In genomic region chr8:3656725-3657381, GRCm38 (mm10) we compare ENCODE assay signal across 10 mouse cellular contexts. TPM values are rescaled to one million over a fixed set of nuclear protein-coding genes. Genes with fewer than 3 reads are reported as not detected.
DNase-seq lines count a peak whose midpoint lies in the region; ATAC-seq lines count a peak whose summit lies in the region.
"Had no signal": no experiment of that assay in that cellular context is flagged by ENCODE, and none has a peak within 500 bp of the region (broad histone marks: within the 10 kb centered on the region; RNA-seq: fewer than 3 reads in every experiment).

No protein-coding gene starts in this region.

- intact Hi-C loops in heart, postnatal 25 days (cut with DNase I), result no loop called here

- H3K27me3 ChIP-seq in hindbrain, embryonic 11.5 days (ENCODE audit: control insufficient read depth, insufficient read depth, low read length), result no peaks in the 10 kb centered on the region
- H3K27me3 ChIP-seq in neural tube, embryonic 11.5 days (ENCODE audit: control insufficient read depth, insufficient read depth, low read length), result no peaks in the 10 kb centered on the region

- no peak for ATAC-seq in hindbrain, embryonic 11.5 days (ENCODE audit: low FRiP score)
- ATAC-seq in neural tube, embryonic 11.5 days (ENCODE audit: insufficient read depth, low FRiP score, low TSS enrichment), result no peak

- H3K4me2 ChIP-seq in hindbrain, embryonic 11.5 days (replicated peaks; ENCODE audit: low read depth, low read length), result no peak overlapping the region
- no peak overlapping the region for H3K4me2 ChIP-seq in neural tube, embryonic 11.5 days (ENCODE audit: low read depth)

- DNase-seq in adrenal gland, postnatal 14 days, result peak; percentile 45
- no peak for DNase-seq in adrenal gland, adult 18-20 months (ENCODE audit: low spot score in 2 of 2)
- peak; percentile 21 for DNase-seq in embryo, embryonic 10 days (ENCODE audit: low spot score)
- DNase-seq in hindbrain, embryonic 11.5 days (ENCODE audit: low spot score), result peak; percentile 39
- DNase-seq in neural tube, embryonic 11.5 days (ENCODE audit: low spot score), result peak; percentile 30
- DNase-seq in heart, postnatal 25 days (ENCODE audit: low spot score), result no peak
- no peak for DNase-seq in adrenal gland, adult 2 months
- no peak for DNase-seq in cerebellum, postnatal 25 days
- DNase-seq: liver had no signal

- no peaks in the 10 kb centered on the region for H3K4me1 ChIP-seq in hindbrain, embryonic 11.5 days (replicated peaks; ENCODE audit: control insufficient read depth, insufficient read depth, low read length)
- H3K4me1 ChIP-seq in neural tube, embryonic 11.5 days (ENCODE audit: control insufficient read depth, insufficient read depth, low read length), result no peaks in the 10 kb centered on the region

- H3K36me3 ChIP-seq in hindbrain, embryonic 11.5 days (ENCODE audit: control insufficient read depth, insufficient read depth, low read length), result no peaks in the 10 kb centered on the region
- no peaks in the 10 kb centered on the region for H3K36me3 ChIP-seq in neural tube, embryonic 11.5 days (ENCODE audit: control insufficient read depth, insufficient read depth, low read length)

- 24% methylated on average over 7 of the region's 7 CpGs for WGBS in hindbrain, embryonic 11.5 days
- WGBS in neural tube, embryonic 11.5 days, result 26% methylated on average over 7 of the region's 7 CpGs

- H3K27ac ChIP-seq in hindbrain, embryonic 11.5 days (ENCODE audit: low read depth, low read length), result no peak overlapping the region
- H3K27ac ChIP-seq in neural tube, embryonic 11.5 days (ENCODE audit: low read depth, low read length), result no peak overlapping the region

- H3K9ac ChIP-seq in hindbrain, embryonic 11.5 days (ENCODE audit: low read depth, low read length), result no peak overlapping the region
- H3K9ac ChIP-seq in neural tube, embryonic 11.5 days (ENCODE audit: low read length), result no peak overlapping the region

- no peaks in the 10 kb centered on the region for H3K9me3 ChIP-seq in hindbrain, embryonic 11.5 days (ENCODE audit: control insufficient read depth, low read length)
- no peaks in the 10 kb centered on the region for H3K9me3 ChIP-seq in neural tube, embryonic 11.5 days (ENCODE audit: control insufficient read depth, low read length)

- H3K4me3 ChIP-seq in hindbrain, embryonic 11.5 days (ENCODE audit: low read depth, low read length), result no peak overlapping the region
- no peak overlapping the region for H3K4me3 ChIP-seq in neural tube, embryonic 11.5 days (ENCODE audit: low read depth, low read length)

RNA-seq across cellular contexts. Expression of gene Retn, which starts 1.3 kb away (rescaled TPM):
- total RNA-seq in adrenal gland, postnatal 14 days (2021), result 9.5 and 19.9 TPM in 2 replicates
- total RNA-seq in adrenal gland, adult 18-20 months (2021), result 100 to 1,000 TPM; 182 to 325 TPM
- polyA plus RNA-seq in hindbrain, embryonic 11.5 days (2014; fragmentation: Nextera tagmentation; extraction: Ambion mirVana), result 0.18 TPM in 1 of 2 replicates, not detected in the other
- not detected in 2 replicates for polyA plus RNA-seq in neural tube, embryonic 11.5 days (2014; fragmentation: Nextera tagmentation; extraction: Ambion mirVana)
- total RNA-seq in heart, postnatal 25 days (2021), result 1 to 10 TPM in 1 of 2 experiments, under 1 TPM in 1; 0.70 to 3.7 TPM
- 100 to 1,000 TPM; 165 to 223 TPM for total RNA-seq in adrenal gland, adult 2 months (2021)
- polyA plus RNA-seq in adrenal gland, adult 2 months (2012; rRNA removed), result 59.9 and 96.4 TPM in 2 replicates
- polyA plus RNA-seq: heart, embryonic 14.5 days had no signal

RNA-seq across cellular contexts. Expression of gene Mcemp1, which starts 8.7 kb away (rescaled TPM):
- total RNA-seq in adrenal gland, postnatal 14 days (2021), result 0.37 and 0.75 TPM in 2 replicates
- under 1 TPM in 1 of 2 experiments, not detected in 1; 0.32 TPM for total RNA-seq in adrenal gland, adult 18-20 months (2021)
- 0.19 TPM in 1 of 2 replicates, not detected in the other for polyA plus RNA-seq in hindbrain, embryonic 11.5 days (2014; fragmentation: Nextera tagmentation; extraction: Ambion mirVana)
- polyA plus RNA-seq in neural tube, embryonic 11.5 days (2014; fragmentation: Nextera tagmentation; extraction: Ambion mirVana), result not detected in 2 replicates
- under 1 TPM; 0.22 to 0.34 TPM for total RNA-seq in heart, postnatal 25 days (2021)
- under 1 TPM in 1 of 2 experiments, not detected in 1; 0.49 TPM for total RNA-seq in adrenal gland, adult 2 months (2021)
- not detected in 2 replicates for polyA plus RNA-seq in adrenal gland, adult 2 months (2012; rRNA removed)

RNA-seq across cellular contexts. Expression of gene Fcor, which starts 15.3 kb away (rescaled TPM):
- 26.9 and 29.5 TPM in 2 replicates for total RNA-seq in adrenal gland, postnatal 14 days (2021)
- total RNA-seq in adrenal gland, adult 18-20 months (2021), result 100 to 1,000 TPM in 1 of 2 experiments, 10 to 100 TPM in 1; 37.9 to 110 TPM
- polyA plus RNA-seq in hindbrain, embryonic 11.5 days (2014; fragmentation: Nextera tagmentation; extraction: Ambion mirVana), result 7.2 and 8.1 TPM in 2 replicates
- polyA plus RNA-seq in neural tube, embryonic 11.5 days (2014; fragmentation: Nextera tagmentation; extraction: Ambion mirVana), result 7.9 and 11.3 TPM in 2 replicates
- 1 to 10 TPM in 1 of 2 experiments, not detected in 1; 2.2 TPM for total RNA-seq in heart, postnatal 25 days (2021)
- total RNA-seq in adrenal gland, adult 2 months (2021), result 10 to 100 TPM; 59.0 to 69.8 TPM
- 18.3 and 18.8 TPM in 2 replicates for polyA plus RNA-seq in adrenal gland, adult 2 months (2012; rRNA removed)

RNA-seq across cellular contexts. Expression of gene Trappc5, which starts 19.2 kb away (rescaled TPM):
- 19.6 and 22.0 TPM in 2 replicates for total RNA-seq in adrenal gland, postnatal 14 days (2021)
- total RNA-seq in adrenal gland, adult 18-20 months (2021), result 10 to 100 TPM; 22.4 to 23.6 TPM
- 34.2 and 40.8 TPM in 2 replicates for polyA plus RNA-seq in hindbrain, embryonic 11.5 days (2014; fragmentation: Nextera tagmentation; extraction: Ambion mirVana)
- polyA plus RNA-seq in neural tube, embryonic 11.5 days (2014; fragmentation: Nextera tagmentation; extraction: Ambion mirVana), result 37.0 and 43.6 TPM in 2 replicates
- total RNA-seq in heart, postnatal 25 days (2021), result 10 to 100 TPM; 19.1 to 19.3 TPM
- total RNA-seq in adrenal gland, adult 2 months (2021), result 10 to 100 TPM; 19.3 to 19.6 TPM
- polyA plus RNA-seq in adrenal gland, adult 2 months (2012; rRNA removed), result 29.7 and 35.8 TPM in 2 replicates

RNA-seq across cellular contexts. Expression of gene Stxbp2, which starts 26.1 kb away (rescaled TPM):
- 79.6 and 116 TPM in 2 replicates for total RNA-seq in adrenal gland, postnatal 14 days (2021)
- total RNA-seq in adrenal gland, adult 18-20 months (2021), result 10 to 100 TPM; 87.5 to 98.8 TPM
- 23.6 and 24.9 TPM in 2 replicates for polyA plus RNA-seq in hindbrain, embryonic 11.5 days (2014; fragmentation: Nextera tagmentation; extraction: Ambion mirVana)
- 17.3 and 25.2 TPM in 2 replicates for polyA plus RNA-seq in neural tube, embryonic 11.5 days (2014; fragmentation: Nextera tagmentation; extraction: Ambion mirVana)
- 1 to 10 TPM; 4.5 to 4.8 TPM for total RNA-seq in heart, postnatal 25 days (2021)
- 100 to 1,000 TPM in 1 of 2 experiments, 10 to 100 TPM in 1; 72.1 to 131 TPM for total RNA-seq in adrenal gland, adult 2 months (2021)
- 106 and 141 TPM in 2 replicates for polyA plus RNA-seq in adrenal gland, adult 2 months (2012; rRNA removed)

Comparison
In these comparisons a context has a peak if more than half of its experiments do, and no peak if none do; other contexts are left out.
1. DNase-seq: peak in adrenal gland, postnatal 14 days (single experiment), embryo, embryonic 10 days (single experiment), hindbrain, embryonic 11.5 days (single experiment) and neural tube, embryonic 11.5 days (single experiment); none in adrenal gland, adult 18-20 months (0 of 2), heart, postnatal 25 days (single experiment), adrenal gland, adult 2 months (single experiment) and cerebellum, postnatal 25 days (0 of 2).